8 mouse cellular contexts compared by ENCODE assay signal in the genomic region with DNA sequence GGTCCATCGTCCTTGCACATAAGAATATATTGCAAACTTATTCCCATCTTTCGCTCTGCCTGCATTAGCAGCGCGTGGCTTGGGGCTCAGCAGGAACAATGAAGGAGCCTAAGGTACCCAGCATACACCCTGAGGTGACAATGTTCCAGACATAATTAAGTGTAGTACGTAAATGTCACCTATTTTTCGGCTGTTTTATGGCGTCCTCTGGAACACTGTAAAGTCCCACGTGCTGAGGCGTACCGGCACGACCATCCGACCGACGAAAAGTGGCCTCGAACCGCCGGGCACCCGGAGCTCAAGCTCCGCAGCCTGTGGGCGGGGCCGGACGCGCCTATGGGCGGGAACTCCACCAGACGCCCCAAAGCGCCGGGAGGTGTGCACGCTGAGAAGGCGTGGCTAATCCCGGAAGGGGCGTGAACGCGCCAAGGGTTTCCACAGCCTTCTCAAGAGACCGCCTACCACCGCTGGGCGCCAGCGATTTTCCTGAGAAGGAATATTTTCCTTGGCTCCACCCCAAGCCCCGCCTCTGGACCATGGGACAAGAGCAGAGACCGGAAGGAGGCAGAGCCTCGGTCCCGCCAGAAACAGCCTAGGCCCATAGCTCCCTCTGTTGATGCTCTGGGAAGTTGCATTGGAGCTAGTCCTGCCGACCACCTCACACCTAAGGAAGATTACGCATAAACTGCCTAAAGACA. TPM values are rescaled to one million over a fixed set of nuclear protein-coding genes. Genes with fewer than 3 reads are reported as not detected.
A peak's percentile ranks its signal among the peaks of the same experiment; 100 is the strongest.
DNase-seq lines count a peak whose midpoint lies in the region; ATAC-seq and TF ChIP-seq lines count a peak whose summit lies in the region.

Srl (minus strand) TSS at position 316 of the 698 bp plus-strand sequence.

- ATAC-seq in heart, embryonic 11.5 days (replicated peaks; ENCODE audit: insufficient number of reproducible peaks, low FRiP score, low TSS enrichment): peak; percentile 95
- peak; percentile 98 for ATAC-seq in kidney, embryonic 16.5 days (ENCODE audit: low FRiP score, low TSS enrichment)

- H3K4me3 ChIP-seq in C2C12 (ENCODE audit: insufficient read depth, poor library complexity, severe bottlenecking) (peak within 1 kb of the TSS; percentile 35), myocyte (peak within 1 kb of the TSS; percentile 37)
- peak within 1 kb of the TSS; percentile 64 for H3K4me3 ChIP-seq in erythroblast, embryonic 14.5 days (replicated peaks)
- H3K4me3 ChIP-seq in heart, embryonic 11.5 days (ENCODE audit: low read depth, low read length): peak within 1 kb of the TSS; percentile 48
- H3K4me3 ChIP-seq in kidney, embryonic 16.5 days (ENCODE audit: low read length): peak within 1 kb of the TSS; percentile 53
- peak within 1 kb of the TSS; percentile 51 for H3K4me3 ChIP-seq in liver, adult 2 months (ENCODE audit: insufficient read depth, low read depth, low read length)

- peak; percentile 100 for DNase-seq in brain, embryonic 14.5 days (ENCODE audit: low read depth)
- peak; percentile 96 for DNase-seq in liver, adult 2 months (ENCODE audit: extremely low read depth, low read depth, low spot score)
- peak; percentile 93 for DNase-seq in splenic B cell, adult 2 months (ENCODE audit: low read depth, low spot score)

- H3K4me2 ChIP-seq in heart, embryonic 11.5 days: peak within 1 kb of the TSS; percentile 70
- peak within 1 kb of the TSS; percentile 54 for H3K4me2 ChIP-seq in kidney, embryonic 16.5 days (replicated peaks; ENCODE audit: low read depth, low read length)
- H3K4me2 ChIP-seq in myocyte (ENCODE audit: low read depth): peak within 1 kb of the TSS; percentile 92

- 0 out of 2 replicates have a peak within 1 kb of the TSS, but pooled peaks have one; percentile 12 for H3K27ac ChIP-seq in heart, embryonic 11.5 days (ENCODE audit: low read depth, low read length)
- H3K27ac ChIP-seq in kidney, embryonic 16.5 days (ENCODE audit: low read length): no peak within 1 kb of the TSS
- H3K27ac ChIP-seq in liver, adult 2 months (replicated peaks; ENCODE audit: insufficient read depth, low read depth, low read length): no peak within 1 kb of the TSS

- WGBS in heart, embryonic 11.5 days (ENCODE audit: insufficient replicate concordance): 1% methylated on average over 43 of the region's 43 CpGs
- WGBS in kidney, embryonic 16.5 days: under 1% methylated on average over 43 of the region's 43 CpGs
- WGBS in liver, adult 2 months: 1% methylated on average over 43 of the region's 43 CpGs

- peak; percentile 77 for TF ChIP-seq CTCF in C2C12 (IDR thresholded peaks at IDR 0.05; ENCODE audit: control insufficient read depth, insufficient read depth, insufficient read length)
- peak; percentile 88 for TF ChIP-seq CTCF in brain, embryonic 14.5 days (IDR thresholded peaks at IDR 0.05; ENCODE audit: borderline replicate concordance, extremely low read depth, insufficient read depth, insufficient read length)
- TF ChIP-seq CTCF in liver, adult 2 months (IDR thresholded peaks at IDR 0.05; ENCODE audit: low read depth, low read length): peak; percentile 94

- H3K79me2 ChIP-seq in C2C12 (ENCODE audit: control insufficient read depth, insufficient read depth) (peaks cover 18% of the 10 kb centered on the region), myocyte (ENCODE audit: control insufficient read depth, insufficient read depth) (peaks cover 7% of the 10 kb centered on the region)
- H3K79me2 ChIP-seq in liver, adult 2 months (ENCODE audit: control insufficient read depth, insufficient read depth, low read length): no peaks in the 10 kb centered on the region

- H3K9me3 ChIP-seq in erythroblast, embryonic 14.5 days (ENCODE audit: control insufficient read depth, low read length): no peaks in the 10 kb centered on the region
- H3K9me3 ChIP-seq in heart, embryonic 11.5 days (replicated peaks; ENCODE audit: control insufficient read depth, low read length): no peaks in the 10 kb centered on the region
- H3K9me3 ChIP-seq in kidney, embryonic 16.5 days (ENCODE audit: low read length): no peaks in the 10 kb centered on the region

- TF ChIP-seq POLR2A in brain, embryonic 14.5 days (IDR thresholded peaks at IDR 0.05; ENCODE audit: borderline replicate concordance, extremely low read depth, insufficient read depth, insufficient read length, poor library complexity, severe bottlenecking): 0 out of 2 replicates have a peak, but pooled peaks have one; percentile 43
- 0 out of 2 replicates have a peak, but pooled peaks have one; percentile 27 for TF ChIP-seq POLR2A in liver, adult 2 months (IDR thresholded peaks at IDR 0.05; ENCODE audit: extremely low read depth, insufficient read depth, low read length)
- TF ChIP-seq POLR2A in myocyte (IDR thresholded peaks at IDR 0.05; ENCODE audit: insufficient read length, low read depth): peak; percentile 87

- peak within 1 kb of the TSS; percentile 73 for H3ac ChIP-seq in C2C12 (ENCODE audit: control insufficient read depth, insufficient read length, low read depth)
- H3ac ChIP-seq in myocyte (ENCODE audit: control insufficient read depth, insufficient read length): peak within 1 kb of the TSS; percentile 35

- H3K36me3 ChIP-seq in C2C12 (ENCODE audit: control insufficient read depth, insufficient read depth) (peaks cover 19% of the 10 kb centered on the region), myocyte (ENCODE audit: control insufficient read depth, insufficient read depth) (no peaks in the 10 kb centered on the region)
- H3K36me3 ChIP-seq in erythroblast, embryonic 14.5 days (ENCODE audit: control insufficient read depth): peaks cover 22% of the 10 kb centered on the region
- no peaks in the 10 kb centered on the region for H3K36me3 ChIP-seq in heart, embryonic 11.5 days (ENCODE audit: control insufficient read depth, insufficient read depth, low read length)
- peaks cover 21% of the 10 kb centered on the region; the same call in 1 of the 2 replicates for H3K36me3 ChIP-seq in kidney, embryonic 16.5 days (ENCODE audit: insufficient read depth, low read length)
- 0 out of 2 replicates have a peak, but pooled peaks cover 4% of the 10 kb centered on the region for H3K36me3 ChIP-seq in liver, adult 2 months (ENCODE audit: control insufficient read depth, insufficient read depth, low read length)
- H3K36me3 ChIP-seq in splenic B cell, adult 2 months (ENCODE audit: control insufficient read depth, insufficient read depth, low read length, poor library complexity, severe bottlenecking): no peaks in the 10 kb centered on the region

- peaks cover 5% of the 10 kb centered on the region for H3K79me3 ChIP-seq in C2C12 (ENCODE audit: low read depth)

- H3K27me3 ChIP-seq in C2C12 (ENCODE audit: control insufficient read depth, insufficient read depth, insufficient read length) (no peaks in the 10 kb centered on the region), myocyte (ENCODE audit: control insufficient read depth, insufficient read depth, insufficient read length) (no peaks in the 10 kb centered on the region)
- no peaks in the 10 kb centered on the region for H3K27me3 ChIP-seq in erythroblast, embryonic 14.5 days (ENCODE audit: control insufficient read depth)
- no peaks in the 10 kb centered on the region for H3K27me3 ChIP-seq in heart, embryonic 11.5 days (ENCODE audit: control insufficient read depth, insufficient read depth, low read length)
- no peaks in the 10 kb centered on the region for H3K27me3 ChIP-seq in kidney, embryonic 16.5 days (ENCODE audit: insufficient read depth, low read length)
- H3K27me3 ChIP-seq in liver, adult 2 months (ENCODE audit: control insufficient read depth, insufficient read depth, low read length): no peaks in the 10 kb centered on the region
- H3K27me3 ChIP-seq in splenic B cell, adult 2 months (ENCODE audit: control insufficient read depth, insufficient read depth, low read length, poor library complexity, severe bottlenecking): no peaks in the 10 kb centered on the region

- H3K4me1 ChIP-seq in erythroblast, embryonic 14.5 days (ENCODE audit: control insufficient read depth): peaks cover 35% of the 10 kb centered on the region
- peaks cover 10% of the 10 kb centered on the region for H3K4me1 ChIP-seq in heart, embryonic 11.5 days (ENCODE audit: control insufficient read depth, insufficient read depth, low read length)
- H3K4me1 ChIP-seq in kidney, embryonic 16.5 days (ENCODE audit: insufficient read depth, low read length): peaks cover 5% of the 10 kb centered on the region; the same call in 1 of the 2 replicates
- peaks cover 2% of the 10 kb centered on the region; the same call in 1 of the 2 replicates for H3K4me1 ChIP-seq in liver, adult 2 months (ENCODE audit: control insufficient read depth, insufficient read depth, low read length)

- peak within 1 kb of the TSS; percentile 79 for H3K9ac ChIP-seq in heart, embryonic 11.5 days (ENCODE audit: low read depth, low read length)
- H3K9ac ChIP-seq in kidney, embryonic 16.5 days (replicated peaks; ENCODE audit: low read length): peak within 1 kb of the TSS; percentile 62
- peak within 1 kb of the TSS; percentile 45 for H3K9ac ChIP-seq in liver, adult 2 months (ENCODE audit: low read depth, low read length)

TF ChIP-seq in C2C12, 6 proteins besides CTCF, POLR2A, EP300 and RAD21:
- TF ChIP-seq MAX (IDR thresholded peaks at IDR 0.05) (peak; percentile 85), USF1 (IDR thresholded peaks at IDR 0.05; ENCODE audit: low read depth) (no peak)

TF ChIP-seq in myocyte, 11 proteins besides CTCF, POLR2A, EP300 and RAD21 (continues in another document):
- TF ChIP-seq MYOD1 (IDR thresholded peaks at IDR 0.05; ENCODE audit: control insufficient read depth in 1 of 3, insufficient read length in 2 of 3, low read depth in 2 of 3) (peak in 1 of 3 experiments; percentile 1), E2F4 (IDR thresholded peaks at IDR 0.05; ENCODE audit: insufficient read depth) (peak; percentile 2), POLR2AphosphoS2 (IDR thresholded peaks at IDR 0.05; ENCODE audit: insufficient read length, low read depth) (peak; percentile 87), USF1 (IDR thresholded peaks at IDR 0.05; ENCODE audit: low read depth) (peak; percentile 22), SRF (IDR thresholded peaks at IDR 0.05; ENCODE audit: control insufficient read depth, insufficient read length, low read depth) (no peak), CEBPB (IDR thresholded peaks at IDR 0.05; ENCODE audit: insufficient read depth, poor library complexity, severe bottlenecking) (no peak), TCF12 (IDR thresholded peaks at IDR 0.05; ENCODE audit: insufficient read depth, poor library complexity, severe bottlenecking) (no peak), MYOG (IDR thresholded peaks at IDR 0.05; ENCODE audit: control insufficient read depth in 1 of 3, insufficient read depth in 1 of 3, insufficient read length in 2 of 3, low read depth in 2 of 3) (no peak)

RNA-seq across cellular contexts. Expression of gene Srl, which starts in this region (rescaled TPM):
- polyA plus RNA-seq in C2C12 (2012; fragmentation: generic; extraction: Trizol): 11.4 TPM
- 25.0 and 26.2 TPM in 2 replicates for polyA plus RNA-seq in brain, embryonic 14.5 days (2012; rRNA removed)
- polyA plus RNA-seq in erythroblast, embryonic 14.5 days (2012): not detected in 2 replicates
- polyA plus RNA-seq in heart, embryonic 11.5 days (2014; fragmentation: Nextera tagmentation; extraction: Ambion mirVana): 147 and 191 TPM in 2 replicates
- polyA plus RNA-seq in kidney, embryonic 16.5 days (2015; fragmentation: Nextera tagmentation; extraction: Ambion mirVana): 18.2 and 19.2 TPM in 2 replicates
- 2.1 and 2.7 TPM in 2 replicates for total RNA-seq in liver, adult 2 months (2014; rRNA removed)
- polyA plus RNA-seq in liver, adult 2 months (2012; rRNA removed): 0.50 and 0.66 TPM in 2 replicates
- polyA plus RNA-seq in myocyte (2012; fragmentation: generic; extraction: Trizol): 381 TPM

Comparison
In these comparisons a context has a peak if more than half of its experiments do, and no peak if none do; other contexts are left out.
1. POLR2A ChIP-seq: peak in every context shown above with its lines; median percentile 87 in myocyte; 43 in brain, embryonic 14.5 days; 27 in liver, adult 2 months.